Mouse (Mus musculus) ovary, postnatal 36 days (tissue): Measurements from ENCODE around the gene Poldip2.
A peak's percentile ranks its signal among the peaks of the same experiment; 100 is the strongest.

Experiments
- DNase-seq: peaks from one replicate; pipeline ENCODE4 v3.0.0; 2022; ENCODE audit warnings: low spot score, mixed read lengths

Poldip2 gene

GRCm38 (mm10) chr11:78544449-78545111, 32.6 kb downstream of the Poldip2 start:
- DNase-seq = no peak

- DNase-seq = no peak
Measured at GRCm38 (mm10) chr11:78545181-78545580, 33.2 kb downstream of the Poldip2 start.

GRCm38 (mm10) chr11:78547718-78548460, 35.9 kb downstream of the Poldip2 start:
- no peak for DNase-seq

GRCm38 (mm10) chr11:78549491-78549987, 37.5 kb downstream of the Poldip2 start:
- DNase-seq = no peak

GRCm38 (mm10) chr11:78550168-78551058, 38.4 kb downstream of the Poldip2 start, which contains the start of gene Tmem97:
Gene Tmem97 (minus strand): TSS chr11:78550777.
- DNase-seq = peak; percentile 93

- DNase-seq = no peak
Measured at GRCm38 (mm10) chr11:78551059-78551398, 39.0 kb downstream of the Poldip2 start.

GRCm38 (mm10) chr11:78555623-78556022, 43.6 kb downstream of the Poldip2 start:
- DNase-seq = peak; percentile 48

- no peak for DNase-seq
Measured at GRCm38 (mm10) chr11:78556070-78556469, 44.1 kb downstream of the Poldip2 start.

- no peak for DNase-seq
Measured at GRCm38 (mm10) chr11:78557241-78557640, 45.2 kb downstream of the Poldip2 start.

GRCm38 (mm10) chr11:78560447-78560846, 48.5 kb downstream of the Poldip2 start:
- peak; percentile 41 for DNase-seq

- no peak for DNase-seq
Measured at GRCm38 (mm10) chr11:78566775-78567174, 54.8 kb downstream of the Poldip2 start.

GRCm38 (mm10) chr11:78567614-78568013, 55.6 kb downstream of the Poldip2 start:
- DNase-seq = no peak

GRCm38 (mm10) chr11:78568827-78569226, 56.8 kb downstream of the Poldip2 start:
- DNase-seq = no peak

- no peak for DNase-seq
Measured at GRCm38 (mm10) chr11:78569806-78570205, 57.8 kb downstream of the Poldip2 start.

- no peak for DNase-seq
Measured at GRCm38 (mm10) chr11:78571441-78571840, 59.4 kb downstream of the Poldip2 start.

GRCm38 (mm10) chr11:78571854-78572253, 59.9 kb downstream of the Poldip2 start:
- no peak for DNase-seq
